ENCODE assay signal across 11 mouse cellular contexts in the genomic region with DNA sequence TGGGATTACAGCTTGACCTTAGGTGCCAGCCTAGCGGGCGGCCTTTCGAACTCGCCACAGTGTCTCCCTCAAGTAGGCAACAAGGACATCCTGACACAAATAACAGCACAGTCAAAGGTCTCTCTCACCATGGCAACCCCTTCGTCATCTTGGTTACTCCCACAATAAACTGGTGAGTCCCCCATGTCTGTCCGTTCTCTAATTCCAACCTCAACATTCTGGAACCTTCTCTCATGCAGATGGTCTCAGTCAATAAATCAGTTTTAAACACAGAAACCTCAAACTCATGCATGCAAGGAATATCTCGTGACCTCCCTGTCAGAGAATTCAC.
"Had no signal": no experiment of that assay in that cellular context is flagged by ENCODE, and none has a peak within 500 bp of the region (broad histone marks: within the 10 kb centered on the region; RNA-seq: fewer than 3 reads in every experiment).

No protein-coding gene starts in this region.

- H3K4me2 ChIP-seq: limb, embryonic 15.5 days; liver, embryonic 13.5 days; neural tube, embryonic 15.5 days; stomach, embryonic 15.5 days had no signal

- DNase-seq: layer of hippocampus, postnatal 36 days; liver, embryonic 13.5 days; midbrain, embryonic 14.5 days; retina, postnatal 1 day; right cerebral cortex, postnatal 4 days; thymus, postnatal 36 days had no signal

- H3K36me3 ChIP-seq: liver, embryonic 13.5 days had no signal

- H3K27me3 ChIP-seq: limb, embryonic 15.5 days; liver, embryonic 13.5 days; neural tube, embryonic 15.5 days; stomach, embryonic 15.5 days had no signal

- H3K4me3 ChIP-seq: limb, embryonic 15.5 days; liver, embryonic 13.5 days; midbrain, embryonic 10.5 days; myocyte; neural tube, embryonic 15.5 days; stomach, embryonic 15.5 days had no signal

- H3K9ac ChIP-seq: limb, embryonic 15.5 days; liver, embryonic 13.5 days; neural tube, embryonic 15.5 days; stomach, embryonic 15.5 days had no signal

- H3K4me1 ChIP-seq: liver, embryonic 13.5 days; neural tube, embryonic 15.5 days had no signal

- H3K27ac ChIP-seq: liver, embryonic 13.5 days; midbrain, embryonic 10.5 days; neural tube, embryonic 15.5 days; stomach, embryonic 15.5 days had no signal

- H3K9me3 ChIP-seq: limb, embryonic 15.5 days; liver, embryonic 13.5 days; midbrain, embryonic 10.5 days; neural tube, embryonic 15.5 days; stomach, embryonic 15.5 days had no signal
